Mouse (Mus musculus): Measurements from ENCODE around the gene Pbx1. TPM values are rescaled to one million over a fixed set of nuclear protein-coding genes. Genes with fewer than 3 reads are reported as not detected.

Pbx1 gene
- polyA plus RNA-seq, 1 experiment from 2014 or later, result 47.8 TPM

DNA sequence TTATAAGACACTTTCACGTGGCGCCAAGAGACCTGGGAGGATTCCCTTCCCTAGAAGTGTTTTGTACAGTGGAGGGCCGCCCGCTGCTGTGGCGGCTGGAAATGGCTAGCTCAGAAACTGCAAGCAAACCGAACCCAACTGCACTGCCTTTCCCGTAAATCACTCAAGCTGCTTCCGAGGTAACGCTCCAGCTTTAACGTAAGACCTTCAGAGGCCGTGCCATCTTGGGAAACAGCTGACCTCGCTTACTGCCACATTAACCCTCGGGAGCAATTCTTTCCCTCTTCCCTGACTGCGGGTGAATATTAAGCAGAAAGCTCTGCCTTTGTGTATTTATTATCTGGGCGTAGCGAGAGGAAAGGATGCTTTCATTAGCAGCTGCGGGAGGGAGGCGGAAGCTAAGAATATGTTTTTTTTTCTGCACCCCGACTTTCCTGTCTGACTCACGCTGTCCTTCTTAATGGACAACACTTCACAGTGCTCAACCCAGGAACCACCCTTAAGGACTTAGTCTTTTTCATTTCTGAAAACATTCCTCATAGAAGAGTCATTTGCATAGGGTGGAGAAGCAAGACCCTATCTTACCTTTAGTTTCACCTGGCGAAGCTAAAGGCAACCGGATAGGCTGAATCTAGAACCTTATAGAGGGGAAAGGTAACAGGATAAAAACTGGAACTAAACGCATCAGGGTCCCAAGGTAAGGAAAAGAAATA, 268.4 kb downstream of the Pbx1 start:
- peak overlapping the region; percentile 48 for H3K9ac ChIP-seq (replicated peaks; ENCODE audit: low read depth, low read length)
- peak overlapping the region; percentile 49 for H3K4me2 ChIP-seq (ENCODE audit: low read depth, low read length)
- H3K27me3 ChIP-seq (ENCODE audit: control insufficient read depth, insufficient read depth, low read length), result no peaks in the 10 kb centered on the region
- no peaks in the 10 kb centered on the region for H3K36me3 ChIP-seq (ENCODE audit: control insufficient read depth, insufficient read depth, low read length)
- H3K27ac ChIP-seq (ENCODE audit: low read depth, low read length), result peak overlapping the region; percentile 73
- peaks cover 21% of the 10 kb centered on the region for H3K4me1 ChIP-seq (ENCODE audit: control insufficient read depth, insufficient read depth, low read length)
- 12% methylated on average over 23 of the region's 23 CpGs for WGBS
- peak overlapping the region; percentile 20; the same call in 1 of the 2 replicates for H3K4me3 ChIP-seq (ENCODE audit: low read depth, low read length)
- H3K9me3 ChIP-seq (ENCODE audit: control insufficient read depth, low read length), result no peaks in the 10 kb centered on the region
- peak; percentile 84 for ATAC-seq (ENCODE audit: low read depth)

DNA sequence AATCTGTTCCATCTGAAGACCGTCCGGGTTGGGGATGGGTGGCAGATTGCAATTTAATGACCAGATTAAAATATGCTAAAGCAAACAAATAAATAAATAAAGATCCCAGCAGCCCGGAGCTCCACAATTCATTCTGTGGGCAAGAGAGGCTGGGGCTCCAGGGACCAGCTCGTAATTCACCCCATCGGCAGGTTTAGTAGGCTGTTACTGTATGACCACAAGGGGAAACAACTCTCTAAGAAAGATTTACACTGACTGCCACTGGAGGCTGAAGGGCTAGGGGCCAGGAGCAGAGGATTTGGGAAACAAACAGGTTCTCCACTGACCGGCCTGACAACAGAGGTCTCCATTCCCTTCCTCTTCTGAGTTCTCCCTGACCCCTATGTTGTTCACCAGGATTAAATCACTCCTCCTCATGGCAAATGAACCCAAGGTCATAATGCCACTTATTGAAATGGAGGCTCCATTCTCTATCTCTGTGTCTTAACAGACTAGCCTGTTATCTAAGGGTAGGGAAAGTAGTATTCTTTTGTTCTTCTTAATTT, 292.9 kb downstream of the Pbx1 start:
- WGBS, result 22% methylated on average over 6 of the region's 6 CpGs
- H3K4me1 ChIP-seq (ENCODE audit: control insufficient read depth, insufficient read depth, low read length), result no peaks in the 10 kb centered on the region
- H3K9me3 ChIP-seq (ENCODE audit: control insufficient read depth, low read length), result no peaks in the 10 kb centered on the region
- H3K36me3 ChIP-seq (ENCODE audit: control insufficient read depth, insufficient read depth, low read length), result no peaks in the 10 kb centered on the region
- no peaks in the 10 kb centered on the region for H3K27me3 ChIP-seq (ENCODE audit: control insufficient read depth, insufficient read depth, low read length)
- no peak overlapping the region for H3K9ac ChIP-seq (replicated peaks; ENCODE audit: low read depth, low read length)
- H3K4me3 ChIP-seq (ENCODE audit: low read depth, low read length), result no peak overlapping the region
- H3K4me2 ChIP-seq (ENCODE audit: low read depth, low read length), result no peak overlapping the region
- peak; percentile 70; the same call in 1 of the 2 replicates for ATAC-seq (ENCODE audit: low read depth)
- no peak overlapping the region for H3K27ac ChIP-seq (ENCODE audit: low read depth, low read length)

DNA sequence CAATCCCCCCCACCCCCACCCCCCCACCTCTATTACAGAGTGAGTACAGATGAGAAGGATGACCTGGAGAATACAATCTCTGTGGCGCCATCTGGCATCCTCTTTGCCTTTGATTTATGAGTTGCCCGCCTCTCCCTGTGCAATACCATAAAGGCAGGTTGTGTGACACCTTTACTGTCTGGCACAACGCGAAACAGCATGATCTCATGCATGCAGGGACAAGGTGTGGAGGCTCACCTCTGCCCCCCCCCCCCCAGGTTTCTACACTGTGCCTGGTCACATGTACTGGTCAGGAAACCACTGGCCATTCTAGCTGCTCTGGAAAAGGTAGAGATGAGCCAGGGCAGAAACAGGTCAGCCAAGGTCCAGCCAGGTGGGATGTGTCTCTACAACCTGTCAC, 293.4 kb downstream of the Pbx1 start:
- H3K4me1 ChIP-seq (ENCODE audit: control insufficient read depth, insufficient read depth, low read length), result no peaks in the 10 kb centered on the region
- no peak overlapping the region for H3K4me2 ChIP-seq (ENCODE audit: low read depth, low read length)
- H3K9ac ChIP-seq (replicated peaks; ENCODE audit: low read depth, low read length), result no peak overlapping the region
- no peaks in the 10 kb centered on the region for H3K9me3 ChIP-seq (ENCODE audit: control insufficient read depth, low read length)
- H3K27ac ChIP-seq (ENCODE audit: low read depth, low read length), result no peak overlapping the region
- WGBS, result 44% methylated on average over 4 of the region's 4 CpGs
- ATAC-seq (ENCODE audit: low read depth), result peak; percentile 49
- no peaks in the 10 kb centered on the region for H3K36me3 ChIP-seq (ENCODE audit: control insufficient read depth, insufficient read depth, low read length)
- no peaks in the 10 kb centered on the region for H3K27me3 ChIP-seq (ENCODE audit: control insufficient read depth, insufficient read depth, low read length)
- no peak overlapping the region for H3K4me3 ChIP-seq (ENCODE audit: low read depth, low read length)

DNA sequence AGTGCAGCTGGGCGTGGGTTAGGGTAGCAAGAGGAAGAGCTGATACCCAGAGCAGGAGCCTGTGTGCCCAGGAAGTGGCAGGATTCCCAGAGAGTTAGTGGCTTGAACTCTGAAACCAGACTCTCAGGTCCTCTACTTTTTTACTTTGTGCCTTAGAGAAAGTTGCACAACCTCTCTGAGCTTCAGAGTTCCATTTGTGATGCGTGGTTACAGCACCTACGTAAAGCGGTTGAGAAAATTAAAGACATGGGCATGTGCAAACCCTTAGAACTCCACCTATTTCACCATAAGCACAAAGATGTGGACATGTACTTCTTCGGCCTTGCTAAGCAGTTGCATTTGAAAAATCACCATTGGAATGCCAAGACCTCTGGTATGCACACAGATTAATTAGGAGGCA, 294.2 kb downstream of the Pbx1 start:
- Histone ChIP-seq H3K27me3 (ENCODE audit: control insufficient read depth, insufficient read depth, low read length) (no peaks in the 10 kb centered on the region), H3K4me2 (ENCODE audit: low read depth, low read length) (no peak overlapping the region), H3K9ac (replicated peaks; ENCODE audit: low read depth, low read length) (no peak overlapping the region), H3K4me1 (ENCODE audit: control insufficient read depth, insufficient read depth, low read length) (no peaks in the 10 kb centered on the region), H3K36me3 (ENCODE audit: control insufficient read depth, insufficient read depth, low read length) (no peaks in the 10 kb centered on the region), H3K4me3 (ENCODE audit: low read depth, low read length) (no peak overlapping the region), H3K27ac (ENCODE audit: low read depth, low read length) (no peak overlapping the region), H3K9me3 (ENCODE audit: control insufficient read depth, low read length) (no peaks in the 10 kb centered on the region)
- ATAC-seq (ENCODE audit: low read depth), result no peak
- WGBS, result 91% methylated on average over 5 of the region's 5 CpGs

DNA sequence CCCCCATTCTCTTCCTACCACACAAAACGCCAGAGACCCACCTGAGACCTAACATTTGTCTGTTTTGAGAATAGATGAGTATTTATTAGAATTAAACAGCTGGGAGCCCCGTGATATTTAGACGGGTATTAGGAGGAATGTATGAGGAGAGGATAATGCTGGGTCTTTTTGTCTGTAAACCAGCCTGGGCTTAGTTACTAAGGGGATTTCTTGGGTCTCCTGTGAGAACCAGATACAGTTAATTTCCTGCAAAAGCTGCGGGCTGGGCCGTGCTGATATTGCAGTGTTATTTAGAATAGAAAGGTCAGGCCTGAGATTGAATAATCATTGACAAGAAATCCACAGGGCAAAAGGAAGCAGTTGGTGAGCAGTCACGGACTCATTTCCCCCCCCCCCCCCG, 296.5 kb downstream of the Pbx1 start:
- 57% methylated on average over 6 of the region's 7 CpGs for WGBS
- H3K4me1 ChIP-seq (ENCODE audit: control insufficient read depth, insufficient read depth, low read length), result no peaks in the 10 kb centered on the region
- H3K27ac ChIP-seq (ENCODE audit: low read depth, low read length), result no peak overlapping the region
- H3K4me3 ChIP-seq (ENCODE audit: low read depth, low read length), result no peak overlapping the region
- no peaks in the 10 kb centered on the region for H3K27me3 ChIP-seq (ENCODE audit: control insufficient read depth, insufficient read depth, low read length)
- ATAC-seq (ENCODE audit: low read depth), result no peak
- H3K4me2 ChIP-seq (ENCODE audit: low read depth, low read length), result no peak overlapping the region
- no peak overlapping the region for H3K9ac ChIP-seq (replicated peaks; ENCODE audit: low read depth, low read length)
- H3K9me3 ChIP-seq (ENCODE audit: control insufficient read depth, low read length), result no peaks in the 10 kb centered on the region
- no peaks in the 10 kb centered on the region for H3K36me3 ChIP-seq (ENCODE audit: control insufficient read depth, insufficient read depth, low read length)

DNA sequence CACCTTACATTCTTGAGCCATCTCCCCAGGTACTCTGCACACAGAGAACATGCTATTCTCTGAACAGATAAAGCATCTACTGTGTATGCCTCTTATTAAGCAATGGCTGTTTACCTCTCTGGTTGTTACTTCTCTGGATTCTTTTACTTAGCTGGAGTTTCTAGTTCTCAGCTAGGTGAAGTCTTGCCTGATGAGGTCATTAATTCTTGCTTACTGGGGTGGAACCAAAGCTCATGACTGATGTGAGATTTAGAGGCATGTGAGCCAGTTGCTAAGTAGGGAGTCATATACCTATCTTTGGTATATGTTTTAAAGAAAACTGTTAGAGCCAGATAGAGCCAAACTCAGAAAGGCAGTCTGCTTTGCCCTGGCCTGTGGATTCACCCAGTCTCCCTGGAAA, 298.4 kb downstream of the Pbx1 start:
- Histone ChIP-seq H3K9ac (replicated peaks; ENCODE audit: low read depth, low read length) (no peak overlapping the region), H3K9me3 (ENCODE audit: control insufficient read depth, low read length) (no peaks in the 10 kb centered on the region), H3K4me3 (ENCODE audit: low read depth, low read length) (no peak overlapping the region), H3K27me3 (ENCODE audit: control insufficient read depth, insufficient read depth, low read length) (no peaks in the 10 kb centered on the region), H3K27ac (ENCODE audit: low read depth, low read length) (no peak overlapping the region), H3K4me2 (ENCODE audit: low read depth, low read length) (no peak overlapping the region), H3K36me3 (ENCODE audit: control insufficient read depth, insufficient read depth, low read length) (no peaks in the 10 kb centered on the region), H3K4me1 (ENCODE audit: control insufficient read depth, insufficient read depth, low read length) (no peaks in the 10 kb centered on the region)
- ATAC-seq (ENCODE audit: low read depth), result no peak

DNA sequence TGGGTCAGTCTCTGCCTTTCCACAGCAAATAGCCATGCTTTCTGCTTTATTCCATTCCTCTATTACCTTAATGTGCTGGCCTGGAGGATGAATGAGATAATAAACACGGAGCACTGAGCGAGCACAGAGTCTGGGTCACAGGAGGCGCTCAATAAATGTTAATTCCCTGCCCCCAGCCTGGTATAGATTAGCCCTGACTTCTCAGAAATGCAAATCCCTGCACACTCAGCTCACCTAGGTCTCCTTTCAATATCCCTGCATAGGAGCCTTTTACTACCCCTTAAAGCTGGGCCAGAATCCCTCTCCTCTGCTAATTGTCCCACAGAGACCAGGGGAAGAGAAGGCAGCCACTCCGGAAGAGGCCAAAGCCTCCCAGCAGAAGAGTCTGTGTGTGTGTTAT, 304.1 kb downstream of the Pbx1 start:
- H3K27ac ChIP-seq (ENCODE audit: low read depth, low read length), result peak overlapping the region; percentile 40; the same call in 1 of the 2 replicates

DNA sequence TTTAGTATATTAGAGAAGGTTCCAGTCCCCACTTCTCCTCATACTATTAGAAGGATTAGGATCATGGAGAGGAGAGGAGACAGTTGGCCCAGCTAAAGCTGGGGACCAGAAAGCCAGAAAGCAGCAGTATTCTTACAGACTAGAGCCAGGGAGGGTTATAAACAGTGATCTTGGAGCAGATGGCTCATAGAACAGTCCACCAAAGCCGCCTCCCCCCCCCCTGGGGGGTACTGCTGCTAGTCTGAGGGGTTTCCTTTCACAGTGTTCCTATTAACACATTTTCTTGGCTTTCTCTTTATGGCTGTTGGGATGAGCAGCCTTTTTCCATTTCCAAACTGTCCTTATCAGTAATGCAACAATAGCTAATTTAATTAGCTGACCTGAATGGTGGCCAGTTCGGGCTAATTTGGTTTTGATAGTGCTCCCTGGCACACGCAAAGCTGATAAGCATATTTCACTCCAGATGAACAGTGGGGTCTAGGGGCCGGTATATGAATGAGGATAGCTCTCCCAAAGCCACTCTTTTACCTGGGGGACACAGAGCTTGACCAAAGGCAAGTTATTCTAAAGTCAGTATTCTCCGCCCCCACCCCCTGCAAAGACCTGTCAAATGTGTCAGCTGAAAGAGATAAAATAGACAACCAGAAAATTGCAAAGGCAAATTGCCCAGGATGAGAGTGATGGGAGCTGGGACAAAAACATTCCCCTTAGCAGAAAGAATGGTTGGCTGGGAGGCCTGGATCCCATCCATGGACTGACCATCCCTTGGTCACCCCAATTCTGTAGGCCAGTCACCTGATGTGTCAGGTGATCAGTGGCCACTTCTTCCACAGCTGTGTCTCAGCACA, 307.2 kb downstream of the Pbx1 start:
- no peaks in the 10 kb centered on the region for H3K9me3 ChIP-seq (ENCODE audit: control insufficient read depth, low read length)
- H3K9ac ChIP-seq (replicated peaks; ENCODE audit: low read depth, low read length), result no peak overlapping the region
- 55% methylated on average over 5 of the region's 5 CpGs for WGBS
- no peak overlapping the region for H3K4me3 ChIP-seq (ENCODE audit: low read depth, low read length)
- peaks cover 6% of the 10 kb centered on the region; the same call in 1 of the 2 replicates for H3K4me1 ChIP-seq (ENCODE audit: control insufficient read depth, insufficient read depth, low read length)
- ATAC-seq (ENCODE audit: low read depth), result no peak
- H3K27ac ChIP-seq (ENCODE audit: low read depth, low read length), result no peak overlapping the region
- H3K27me3 ChIP-seq (ENCODE audit: control insufficient read depth, insufficient read depth, low read length), result no peaks in the 10 kb centered on the region
- H3K4me2 ChIP-seq (ENCODE audit: low read depth, low read length), result no peak overlapping the region
- no peaks in the 10 kb centered on the region for H3K36me3 ChIP-seq (ENCODE audit: control insufficient read depth, insufficient read depth, low read length)

More for the DNA sequence above, 304.1 kb downstream of the Pbx1 start:
- Histone ChIP-seq H3K4me1 (ENCODE audit: control insufficient read depth, insufficient read depth, low read length) (peaks cover 6% of the 10 kb centered on the region; the same call in 1 of the 2 replicates), H3K36me3 (ENCODE audit: control insufficient read depth, insufficient read depth, low read length) (no peaks in the 10 kb centered on the region), H3K9ac (replicated peaks; ENCODE audit: low read depth, low read length) (no peak overlapping the region), H3K27me3 (ENCODE audit: control insufficient read depth, insufficient read depth, low read length) (no peaks in the 10 kb centered on the region), H3K4me2 (ENCODE audit: low read depth, low read length) (no peak overlapping the region), H3K4me3 (ENCODE audit: low read depth, low read length) (no peak overlapping the region), H3K9me3 (ENCODE audit: control insufficient read depth, low read length) (no peaks in the 10 kb centered on the region)
- WGBS, result 18% methylated on average over 4 of the region's 4 CpGs
- peak; percentile 65 for ATAC-seq (ENCODE audit: low read depth)

DNA sequence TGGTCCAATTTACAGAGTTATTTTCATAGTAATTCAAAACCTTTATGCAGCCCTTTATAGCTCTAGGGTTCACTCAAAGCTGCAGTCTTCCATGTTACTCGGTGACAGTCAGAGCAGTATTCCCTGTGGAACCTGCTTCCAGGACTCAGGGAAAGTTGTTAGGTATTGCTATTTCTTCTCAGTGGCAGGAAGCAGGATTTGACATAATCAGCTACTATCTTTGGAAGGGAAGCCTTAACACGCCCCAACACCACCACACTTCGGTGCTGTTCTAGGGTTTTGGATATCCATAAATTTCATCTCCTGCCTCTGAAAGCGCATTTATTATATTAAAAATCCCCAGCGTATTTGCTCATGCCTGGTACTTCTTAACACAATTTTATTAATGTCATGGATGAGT, 314.0 kb downstream of the Pbx1 start:
- WGBS, result 85% methylated on average over 5 of the region's 5 CpGs
- Histone ChIP-seq H3K27me3 (ENCODE audit: control insufficient read depth, insufficient read depth, low read length) (no peaks in the 10 kb centered on the region), H3K4me3 (ENCODE audit: low read depth, low read length) (no peak overlapping the region), H3K27ac (ENCODE audit: low read depth, low read length) (no peak overlapping the region), H3K9ac (replicated peaks; ENCODE audit: low read depth, low read length) (no peak overlapping the region), H3K4me1 (ENCODE audit: control insufficient read depth, insufficient read depth, low read length) (no peaks in the 10 kb centered on the region), H3K36me3 (ENCODE audit: control insufficient read depth, insufficient read depth, low read length) (no peaks in the 10 kb centered on the region), H3K9me3 (ENCODE audit: control insufficient read depth, low read length) (no peaks in the 10 kb centered on the region), H3K4me2 (ENCODE audit: low read depth, low read length) (no peak overlapping the region)
- no peak for ATAC-seq (ENCODE audit: low read depth)
